Comparison of ENCODE assay signal across 7 mouse cellular contexts in the genomic region with DNA sequence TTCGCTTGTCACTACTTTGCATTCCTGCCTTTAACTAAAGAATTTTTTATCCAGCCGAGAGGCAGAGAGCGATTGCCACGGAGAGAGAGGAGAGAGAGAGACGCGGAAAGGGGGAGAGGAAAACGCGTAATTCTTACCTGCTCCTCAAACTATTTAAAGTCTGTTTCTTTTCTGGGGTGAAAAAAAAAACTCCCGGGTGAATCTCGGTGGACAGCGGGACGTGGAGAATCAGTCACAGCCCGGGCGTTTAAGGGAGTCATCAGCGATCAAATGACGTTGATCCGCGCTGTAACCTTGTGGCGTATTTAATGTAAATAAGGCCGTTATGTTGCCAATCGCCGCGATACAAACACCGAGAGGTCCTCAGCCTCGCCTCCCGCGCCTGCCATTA. TPM values are rescaled to one million over a fixed set of nuclear protein-coding genes. Genes with fewer than 3 reads are reported as not detected.
DNase-seq lines count a peak whose midpoint lies in the region; ATAC-seq and TF ChIP-seq lines count a peak whose summit lies in the region.

A gene (minus strand): TSS at position 330 of the 391 bp plus-strand sequence.

- peaks cover 6% of the 10 kb centered on the region for H3K4me1 ChIP-seq in neural tube, embryonic 11.5 days (ENCODE audit: control insufficient read depth, insufficient read depth, low read length)
- peaks cover 6% of the 10 kb centered on the region; the same call in 1 of the 2 replicates for H3K4me1 ChIP-seq in embryonic facial prominence, embryonic 14.5 days (ENCODE audit: control insufficient read depth, insufficient read depth, low read length)
- peaks cover 2% of the 10 kb centered on the region; the same call in 1 of the 2 replicates for H3K4me1 ChIP-seq in hindbrain, postnatal 0 days (ENCODE audit: insufficient read depth, low read length)
- H3K4me1 ChIP-seq in midbrain, embryonic 10.5 days, result peaks cover 49% of the 10 kb centered on the region

- peak within 1 kb of the TSS; percentile 58 for H3K4me3 ChIP-seq in neural tube, embryonic 11.5 days (ENCODE audit: low read depth, low read length)
- H3K4me3 ChIP-seq in embryonic facial prominence, embryonic 14.5 days (ENCODE audit: low read depth, low read length), result peak within 1 kb of the TSS; percentile 57
- H3K4me3 ChIP-seq in hindbrain, postnatal 0 days (ENCODE audit: low read length), result peak within 1 kb of the TSS; percentile 67
- H3K4me3 ChIP-seq in midbrain, embryonic 10.5 days, result peak within 1 kb of the TSS; percentile 84

- no peak for TF ChIP-seq CTCF in hindbrain, postnatal 0 days (IDR thresholded peaks at IDR 0.05; ENCODE audit: low read depth)

- WGBS in neural tube, embryonic 11.5 days, result under 1% methylated on average over 27 of the region's 27 CpGs
- WGBS in embryonic facial prominence, embryonic 14.5 days, result 1% methylated on average over 27 of the region's 27 CpGs
- under 1% methylated on average over 27 of the region's 27 CpGs for WGBS in hindbrain, postnatal 0 days
- 0% methylated on average over 27 of the region's 27 CpGs for WGBS in midbrain, embryonic 10.5 days

- DNase-seq in neural tube, embryonic 11.5 days (ENCODE audit: low spot score), result peak; percentile 57
- DNase-seq in neural tube, embryonic 10.5 days (ENCODE audit: extremely low spot score, low spot score), result no peak
- DNase-seq in embryonic facial prominence, embryonic 14.5 days (ENCODE audit: low spot score), result peak; percentile 33
- peak; percentile 60 for DNase-seq in hindbrain, postnatal 0 days (ENCODE audit: low spot score)
- DNase-seq in midbrain, embryonic 10.5 days (ENCODE audit: low spot score), result peak; percentile 44
- DNase-seq in adipocyte (ENCODE audit: low spot score), result no peak

- peak within 1 kb of the TSS; percentile 60 for H3K4me2 ChIP-seq in neural tube, embryonic 11.5 days (ENCODE audit: low read depth)
- H3K4me2 ChIP-seq in embryonic facial prominence, embryonic 14.5 days (ENCODE audit: low read depth, low read length), result peak within 1 kb of the TSS; percentile 99
- peak within 1 kb of the TSS; percentile 96 for H3K4me2 ChIP-seq in hindbrain, postnatal 0 days (ENCODE audit: low read depth, low read length)

- ATAC-seq in neural tube, embryonic 11.5 days (ENCODE audit: insufficient read depth, low FRiP score, low TSS enrichment), result no peak
- no peak for ATAC-seq in embryonic facial prominence, embryonic 14.5 days (ENCODE audit: low read depth)
- no peak for ATAC-seq in hindbrain, postnatal 0 days
- no peak for ATAC-seq in megakaryocyte-erythroid progenitor cell, adult 5-6 weeks (replicated peaks; ENCODE audit: low FRiP score, low TSS enrichment, poor library complexity, severe bottlenecking)

- peak within 1 kb of the TSS; percentile 61 for H3K27ac ChIP-seq in neural tube, embryonic 11.5 days (ENCODE audit: low read depth, low read length)
- no peak within 1 kb of the TSS; the same call in 1 of the 2 replicates for H3K27ac ChIP-seq in embryonic facial prominence, embryonic 14.5 days (replicated peaks; ENCODE audit: low read depth, low read length)
- peak within 1 kb of the TSS; percentile 86 for H3K27ac ChIP-seq in hindbrain, postnatal 0 days
- peak within 1 kb of the TSS; percentile 98 for H3K27ac ChIP-seq in midbrain, embryonic 10.5 days (replicated peaks)

- H3K9ac ChIP-seq in neural tube, embryonic 11.5 days (ENCODE audit: low read length), result peak within 1 kb of the TSS; percentile 62
- peak within 1 kb of the TSS; percentile 69 for H3K9ac ChIP-seq in embryonic facial prominence, embryonic 14.5 days (ENCODE audit: low read depth, low read length)
- peak within 1 kb of the TSS; percentile 73 for H3K9ac ChIP-seq in hindbrain, postnatal 0 days (replicated peaks; ENCODE audit: low read length)

- H3K36me3 ChIP-seq in neural tube, embryonic 11.5 days (ENCODE audit: control insufficient read depth, insufficient read depth, low read length), result no peaks in the 10 kb centered on the region
- H3K36me3 ChIP-seq in embryonic facial prominence, embryonic 14.5 days (ENCODE audit: control insufficient read depth, insufficient read depth, low read length), result no peaks in the 10 kb centered on the region
- H3K36me3 ChIP-seq in hindbrain, postnatal 0 days (ENCODE audit: insufficient read depth, low read length), result no peaks in the 10 kb centered on the region
- H3K36me3 ChIP-seq in midbrain, embryonic 10.5 days, result no peaks in the 10 kb centered on the region

- no peaks in the 10 kb centered on the region for H3K9me3 ChIP-seq in neural tube, embryonic 11.5 days (ENCODE audit: control insufficient read depth, low read length)
- no peaks in the 10 kb centered on the region for H3K9me3 ChIP-seq in embryonic facial prominence, embryonic 14.5 days (ENCODE audit: control insufficient read depth, low read length)
- H3K9me3 ChIP-seq in hindbrain, postnatal 0 days (ENCODE audit: low read length), result no peaks in the 10 kb centered on the region
- no peaks in the 10 kb centered on the region for H3K9me3 ChIP-seq in midbrain, embryonic 10.5 days (replicated peaks)

- H3K27me3 ChIP-seq in neural tube, embryonic 11.5 days (ENCODE audit: control insufficient read depth, insufficient read depth, low read length), result peaks cover 6% of the 10 kb centered on the region; the same call in 1 of the 2 replicates
- H3K27me3 ChIP-seq in embryonic facial prominence, embryonic 14.5 days (replicated peaks; ENCODE audit: control insufficient read depth, insufficient read depth, low read length), result peaks cover 82% of the 10 kb centered on the region
- no peaks in the 10 kb centered on the region for H3K27me3 ChIP-seq in hindbrain, postnatal 0 days (ENCODE audit: insufficient read depth, low read length)
- peaks cover 50% of the 10 kb centered on the region for H3K27me3 ChIP-seq in midbrain, embryonic 10.5 days (ENCODE audit: low read depth, poor library complexity, severe bottlenecking)

RNA-seq across cellular contexts. Expression of the gene that starts here (rescaled TPM):
- polyA plus RNA-seq in neural tube, embryonic 11.5 days (2014; fragmentation: Nextera tagmentation; extraction: Ambion mirVana), result 23.6 and 24.3 TPM in 2 replicates
- 7.2 and 7.7 TPM in 2 replicates for polyA plus RNA-seq in embryonic facial prominence, embryonic 14.5 days (2014; fragmentation: Nextera tagmentation; extraction: Ambion mirVana)
- 65.6 and 74.1 TPM in 2 replicates for total RNA-seq in hindbrain, postnatal 0 days (2014; rRNA removed)
- 31.8 and 32.6 TPM in 2 replicates for polyA plus RNA-seq in hindbrain, postnatal 0 days (2015; fragmentation: Nextera tagmentation; extraction: Ambion mirVana)
- polyA plus RNA-seq in midbrain, embryonic 10.5 days (2016; fragmentation: Nextera tagmentation; extraction: Ambion mirVana), result 31.0 and 40.3 TPM in 2 replicates
- not detected in 2 replicates for total RNA-seq in megakaryocyte-erythroid progenitor cell, adult 5-6 weeks (2014; fragmentation: Nextera tagmentation)
- not detected in 2 replicates for total RNA-seq in megakaryocyte-erythroid progenitor cell, adult 5-6 weeks (2017)

Comparison
In these comparisons a context has a peak if more than half of its experiments do, and no peak if none do; other contexts are left out.
1. RNA of the gene that starts here (total RNA-seq): 65.6 to 74.1 TPM in hindbrain, postnatal 0 days; not detected in megakaryocyte-erythroid progenitor cell, adult 5-6 weeks; every median in the first group is over 10 times any median in the second.
2. DNase-seq: peak in neural tube, embryonic 11.5 days (single experiment), embryonic facial prominence, embryonic 14.5 days (single experiment), hindbrain, postnatal 0 days (single experiment) and midbrain, embryonic 10.5 days (single experiment); none in neural tube, embryonic 10.5 days (single experiment) and adipocyte (single experiment).
3. Peak in every context shown above with its lines, with median percentiles within 50 percentile points of each other: H3K4me2 ChIP-seq, H3K4me3 ChIP-seq and H3K9ac ChIP-seq.